Mouse (Mus musculus): Measurements from ENCODE around the gene Foxj2. TPM values are rescaled to one million over a fixed set of nuclear protein-coding genes. Genes with fewer than 3 reads are reported as not detected.

Gene Foxj2
- total RNA-seq, 2 experiments from 2014 or later, result 26.1 to 26.3 TPM

GRCm38 (mm10) chr6:122869846-122870245 is 50.1 kb downstream of the Foxj2 start:
- no peak for DNase-seq (ENCODE audit: low spot score in 2 of 2)

- no peak for DNase-seq (ENCODE audit: low spot score in 2 of 2)
These were observed 53.1 kb downstream of the Foxj2 start for GRCm38 (mm10) chr6:122872800-122873199.

DNA sequence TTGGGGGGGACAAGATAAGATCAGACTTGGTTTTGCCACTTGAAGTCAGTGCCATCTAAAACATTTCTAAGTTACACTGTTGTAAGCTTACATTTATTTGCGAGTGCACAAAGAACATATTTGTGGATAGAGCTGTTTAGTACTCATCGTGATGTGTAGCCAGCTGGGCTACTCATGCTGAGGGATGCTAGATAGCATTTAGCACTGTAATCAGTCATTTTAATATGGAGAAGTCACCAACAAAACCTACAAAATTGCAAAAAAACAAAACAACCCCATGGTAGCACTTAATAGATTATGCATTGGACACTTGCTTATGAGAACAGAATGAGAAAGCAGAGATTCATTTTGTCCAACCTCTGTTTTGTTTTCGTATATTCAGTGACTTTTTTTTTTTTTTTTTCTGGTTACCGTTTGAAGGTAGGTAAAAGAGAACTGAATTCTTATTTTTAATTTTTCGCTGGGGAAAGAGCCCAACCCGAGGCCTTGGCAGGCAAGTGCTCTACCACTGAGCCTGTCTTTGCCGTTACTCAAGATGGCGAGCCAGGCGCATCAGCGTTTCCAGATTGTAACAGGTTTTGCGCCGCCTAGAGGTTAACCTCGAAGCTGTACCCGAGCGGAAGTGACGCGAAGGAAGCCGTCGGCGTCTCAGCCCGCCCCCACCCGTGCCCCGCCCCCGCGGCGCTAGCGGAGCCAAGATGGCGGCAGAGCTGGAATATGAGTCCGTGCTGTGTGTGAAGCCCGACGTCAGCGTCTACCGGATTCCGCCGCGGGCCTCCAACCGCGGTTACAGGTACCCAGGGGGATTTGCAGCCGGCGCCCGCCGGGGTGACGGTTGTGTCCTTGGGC is 54.4 kb downstream of the Foxj2 start, which contains the start of gene Necap1:
Gene Necap1, plus strand, starts transcription at position 604 of the 849 bp plus-strand sequence.
- peak; percentile 99 for DNase-seq (ENCODE audit: low spot score in 2 of 2)

- DNase-seq (ENCODE audit: low spot score in 2 of 2), result no peak
These were observed 55.1 kb downstream of the Foxj2 start for GRCm38 (mm10) chr6:122874720-122875389.

- no peak for DNase-seq (ENCODE audit: low spot score in 2 of 2)
These were observed 59.5 kb downstream of the Foxj2 start for GRCm38 (mm10) chr6:122879141-122879735.

DNA sequence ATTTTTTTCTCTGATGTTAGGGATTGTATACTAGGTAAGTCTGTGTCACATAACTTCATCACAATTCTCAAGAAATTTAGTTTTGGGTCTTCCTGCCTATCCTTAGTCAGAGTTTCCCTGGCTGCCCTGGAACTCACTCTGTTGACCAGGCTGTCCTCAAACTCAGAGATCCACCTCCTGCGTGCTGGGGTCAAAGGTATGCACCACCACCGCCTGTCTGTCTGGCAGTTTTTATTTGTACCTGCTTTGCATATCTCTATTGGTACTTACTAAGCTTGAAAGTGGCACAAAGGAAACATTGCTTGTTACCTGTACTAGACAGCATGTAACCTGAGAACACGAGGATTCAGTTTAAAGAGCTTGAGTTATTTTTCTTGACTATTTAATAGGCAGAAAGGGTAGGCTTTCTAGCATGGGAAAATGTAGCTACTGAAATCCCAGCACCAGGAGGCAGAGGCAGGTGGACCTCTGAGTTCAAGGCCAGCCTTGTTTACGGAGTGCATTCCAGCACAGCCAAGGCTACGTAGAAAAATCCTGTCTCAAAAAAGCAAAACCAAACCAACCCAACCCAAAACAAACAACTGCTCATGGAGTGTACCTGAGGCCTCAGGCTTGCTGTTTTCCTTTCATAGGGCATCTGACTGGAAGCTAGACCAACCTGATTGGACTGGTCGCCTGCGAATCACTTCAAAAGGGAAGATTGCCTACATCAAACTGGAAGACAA is 60.2 kb downstream of the Foxj2 start:
- DNase-seq (ENCODE audit: low spot score in 2 of 2), result no peak

DNA sequence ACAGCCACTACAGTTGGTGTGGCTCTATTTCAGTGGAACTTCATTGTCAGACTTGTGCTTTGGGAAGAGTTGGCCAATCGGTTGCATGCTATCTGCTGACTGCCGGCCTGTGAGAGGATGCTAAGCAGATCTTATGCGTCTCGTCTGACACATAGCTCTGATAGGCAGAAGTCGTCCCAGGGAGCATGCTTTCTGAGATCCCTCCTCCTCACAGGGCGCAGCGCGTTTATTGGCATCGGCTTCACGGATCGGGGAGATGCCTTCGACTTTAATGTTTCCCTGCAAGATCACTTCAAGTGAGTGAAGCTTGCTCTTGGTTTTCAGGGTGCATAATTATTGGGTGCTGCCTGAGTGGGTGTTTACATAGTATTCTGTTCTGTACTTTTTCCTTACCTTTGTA is 61.6 kb downstream of the Foxj2 start:
- no peak for DNase-seq (ENCODE audit: low spot score in 2 of 2)

GRCm38 (mm10) chr6:122883603-122884002 is 63.9 kb downstream of the Foxj2 start:
- no peak for DNase-seq (ENCODE audit: low spot score in 2 of 2)

- DNase-seq (ENCODE audit: low spot score in 2 of 2), result no peak
These were observed 69.9 kb downstream of the Foxj2 start for GRCm38 (mm10) chr6:122889599-122889998.

GRCm38 (mm10) chr6:122892442-122893049 is 72.8 kb downstream of the Foxj2 start:
- peak; percentile 46 to 72 for DNase-seq (ENCODE audit: low spot score in 2 of 2)

Small RNA genes lying within 50 kb of the gene (microRNA-seq; reads per million reads assigned to microRNA genes)
- gene Mir7231, result 0.85 to 0.90 reads per million in 2 experiments

Other genes starting within 250 kb of the Foxj2 start
- gene Apobec1, start 217.5 kb upstream of the Foxj2 start, total RNA-seq (2021), result 1 to 10 TPM; 2.9 to 3.1 TPM
- not detected for gene Gdf3, start 209.8 kb upstream of the Foxj2 start, total RNA-seq (2021)
- gene Dppa3, start 193.5 kb upstream of the Foxj2 start, total RNA-seq (2021), result not detected
- not detected for gene Nanog, start 112.4 kb upstream of the Foxj2 start, total RNA-seq (2021)
- 100 to 1,000 TPM; 124 to 130 TPM for gene Slc2a3, start 18.3 kb upstream of the Foxj2 start, total RNA-seq (2021)
- under 1 TPM; 0.46 to 0.91 TPM for gene C3ar1, start 36.2 kb downstream of the Foxj2 start, total RNA-seq (2021)
- 100 to 1,000 TPM; 178 to 191 TPM for gene Necap1, start 54.6 kb downstream of the Foxj2 start, total RNA-seq (2021)
- under 1 TPM; 0.24 to 0.62 TPM for gene Clec4a1, start 101.9 kb downstream of the Foxj2 start, total RNA-seq (2021)
- gene Clec4a3, start 132.6 kb downstream of the Foxj2 start, total RNA-seq (2021), result 1 to 10 TPM; 1.1 to 2.0 TPM
- gene Clec4a4, start 170.5 kb downstream of the Foxj2 start, total RNA-seq (2021), result not detected
- gene Clec4b1, start 230.0 kb downstream of the Foxj2 start, total RNA-seq (2021), result not detected